Mouse (Mus musculus) kidney, postnatal 0 days (tissue): ENCODE data around the gene Prdx6. TPM values are rescaled to one million over a fixed set of nuclear protein-coding genes. Genes with fewer than 3 reads are reported as not detected.

Source experiments
- ATAC-seq: fragments of 200-750 bp; cut with Nextera tagmentation; replicated peaks from 2 replicates; pipeline ENCODE4 v1.8.0; 2017; ENCODE audit warnings: low read depth, moderate number of reproducible peaks, moderate TSS enrichment, moderate library complexity; ENCODE audit not compliant: low FRiP score
- DNase-seq: peaks from one replicate; pipeline ENCODE4 v3.0.0-alpha.2; 2016; ENCODE audit warnings: low spot score
- H3K27ac ChIP-seq: fragments of 300-500 bp; sonication (generic); 2 replicates; pipeline ENCODE4 v1.5.1; 2014; ENCODE audit warnings: mild to moderate bottlenecking
- H3K27me3 ChIP-seq: fragments of 300-500 bp; sonication (generic); 2 replicates; pipeline ENCODE4 v1.6.1; 2014; ENCODE audit warnings: low read length, mixed read lengths; ENCODE audit not compliant: insufficient read depth
- H3K36me3 ChIP-seq: fragments of 300-500 bp; sonication (generic); 2 replicates; pipeline ENCODE4 v1.6.1; 2014; ENCODE audit warnings: low read length, mixed read lengths; ENCODE audit not compliant: insufficient read depth
- H3K4me1 ChIP-seq: fragments of 300-500 bp; sonication (generic); replicated peaks from 2 replicates; pipeline ENCODE4 v1.6.1; 2014; ENCODE audit warnings: antibody characterized with exemption, low read length, mixed read lengths; ENCODE audit not compliant: insufficient read depth
- H3K4me2 ChIP-seq: fragments of 300-500 bp; sonication (generic); 2 replicates; pipeline ENCODE4 v1.6.1; 2014; ENCODE audit warnings: mild to moderate bottlenecking, low read length, moderate library complexity, mixed read lengths
- H3K4me3 ChIP-seq: fragments of 300-500 bp; sonication (generic); replicated peaks from 2 replicates; pipeline ENCODE4 v1.5.1; 2014; ENCODE audit warnings: low read depth, low read length
- H3K9ac ChIP-seq: fragments of 300-500 bp; sonication (generic); 2 replicates; pipeline ENCODE4 v1.6.1; 2014; ENCODE audit warnings: low read depth, low read length
- H3K9me3 ChIP-seq: fragments of 300-500 bp; sonication (generic); replicated peaks from 2 replicates; pipeline ENCODE4 v1.6.1; 2016; ENCODE audit warnings: low read length, inconsistent platforms, mixed read lengths
- CTCF ChIP-seq: IDR thresholded peaks from 2 replicates; pipeline ENCODE4 v1.5.1; 2016; ENCODE audit warnings: antibody characterized with exemption, low read depth, mild to moderate bottlenecking, moderate library complexity
- WGBS: fragments of 180-500 bp; shearing (Covaris S2); extraction: QIAGEN DNeasy Blood & Tissue Kit; methylation state at CpG from one replicate; pipeline ENCODE4 v1.1.7; 2014; 5-methylcytosine and 5-hydroxymethylcytosine counted together
- polyA plus RNA-seq: library from polyadenylated mRNA; unstranded; fragments of >200 nt; fragmentation: Nextera tagmentation; extraction: Ambion mirVana; gene quantifications from 2 replicates; pipeline ENCODE4 v1.2.1, GENCODE M21; 2015

Prdx6 gene
- polyA plus RNA-seq, 1 experiment from 2014 or later = 361 TPM

- no peak for TF ChIP-seq CTCF
Observed at GRCm38 (mm10) chr1:161190253-161190910, 60.6 kb downstream of the Prdx6 start.

More at GRCm38 (mm10) chr1:161190253-161190910, 60.6 kb downstream of the Prdx6 start:
- Histone ChIP-seq H3K27ac (no peak overlapping the region), H3K4me2 (no peak overlapping the region), H3K27me3 (no peaks in the 10 kb centered on the region), H3K4me3 (no peak overlapping the region), H3K9ac (no peak overlapping the region), H3K4me1 (no peaks in the 10 kb centered on the region), H3K9me3 (no peaks in the 10 kb centered on the region; the same call in 1 of the 2 replicates), H3K36me3 (no peaks in the 10 kb centered on the region)
- no peak for DNase-seq
- 69% methylated on average over 9 of the region's 9 CpGs for WGBS
- ATAC-seq = no peak

Other genes with a start within 250 kb of the Prdx6 start
- gene Zbtb37, start 216.4 kb downstream of the Prdx6 start, polyA plus RNA-seq = 5.1 and 7.4 TPM in 2 replicates
- gene Dars2, start 180.6 kb downstream of the Prdx6 start, polyA plus RNA-seq = 23.5 and 25.8 TPM in 2 replicates
- 16.7 and 17.8 TPM in 2 replicates for gene Cenpl, start 180.5 kb downstream of the Prdx6 start, polyA plus RNA-seq
- 10.4 and 10.8 TPM in 2 replicates for gene Klhl20, start 119.7 kb downstream of the Prdx6 start, polyA plus RNA-seq
- 4.5 and 4.8 TPM in 2 replicates for gene Ankrd45, start 108.5 kb downstream of the Prdx6 start, polyA plus RNA-seq
- gene Tex50, start 91.9 kb downstream of the Prdx6 start, polyA plus RNA-seq = 0.11 and 0.16 TPM in 2 replicates
- 0.05 and 0.17 TPM in 2 replicates for gene Tnfsf4, start 144.2 kb upstream of the Prdx6 start, polyA plus RNA-seq
- 0.06 TPM in 1 of 2 replicates, not detected in the other for gene Tnfsf18, start 243.4 kb upstream of the Prdx6 start, polyA plus RNA-seq